Mouse (Mus musculus) testis, postnatal 10 days (tissue): ENCODE data around the gene Tbck.
A peak's percentile ranks its signal among the peaks of the same experiment; 100 is the strongest.

Source experiments
- DNase-seq: peaks from one replicate; pipeline ENCODE4 v3.0.0; 2021; ENCODE audit warnings: low spot score

Tbck gene

DNA sequence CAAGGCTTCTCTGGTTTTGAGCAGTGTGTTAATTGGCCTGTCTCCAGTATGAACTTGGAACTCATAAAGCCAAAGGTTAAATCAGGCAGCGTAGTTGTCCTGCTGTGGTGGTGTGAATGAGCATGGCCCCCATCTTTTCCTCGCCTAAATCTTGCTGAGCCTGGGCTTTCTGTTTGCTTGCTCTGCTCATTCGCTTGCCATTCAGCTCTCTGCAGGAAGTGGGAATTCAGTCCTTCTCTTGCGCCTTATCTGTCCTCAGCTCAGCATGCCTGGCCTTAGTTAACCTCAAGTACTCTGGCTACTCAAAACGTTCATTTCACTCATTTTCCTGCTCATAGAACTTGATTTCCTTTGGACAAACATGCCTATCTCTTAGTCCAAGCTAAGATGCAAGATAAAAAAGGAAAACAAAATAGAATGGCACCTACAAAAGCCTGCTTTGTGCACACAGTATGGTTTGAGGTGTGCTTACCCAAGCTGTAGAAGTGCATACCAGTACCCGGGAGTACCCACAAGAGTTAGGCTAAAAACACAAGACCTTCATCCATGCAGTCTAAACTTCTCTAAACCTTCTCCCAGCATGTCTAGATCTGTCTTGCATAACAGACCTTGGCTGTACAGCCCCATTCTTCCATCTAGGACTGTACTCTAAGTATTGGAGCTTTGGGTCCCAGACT lies 151.3 kb downstream of the Tbck start:
- DNase-seq, result no peak

DNA sequence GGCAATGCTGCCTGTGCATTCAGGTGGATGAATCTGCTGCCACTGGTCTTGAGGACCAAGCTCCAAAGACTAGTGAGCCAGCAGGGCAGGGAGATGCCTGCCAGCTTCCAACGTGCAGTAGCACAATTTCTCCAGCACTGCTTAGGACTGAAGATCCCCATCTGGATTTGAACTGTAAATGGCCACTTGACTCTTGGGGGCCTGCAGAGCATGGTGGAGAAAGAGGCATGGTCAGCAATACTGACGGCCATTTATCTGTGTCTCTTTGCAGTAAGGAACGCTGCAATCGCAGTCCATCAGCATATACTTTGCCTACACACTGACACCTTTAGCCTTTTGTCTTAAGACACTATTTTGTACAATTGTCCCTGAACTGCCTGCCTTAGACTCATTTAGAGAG lies 153.2 kb downstream of the Tbck start:
- DNase-seq, result no peak

DNA sequence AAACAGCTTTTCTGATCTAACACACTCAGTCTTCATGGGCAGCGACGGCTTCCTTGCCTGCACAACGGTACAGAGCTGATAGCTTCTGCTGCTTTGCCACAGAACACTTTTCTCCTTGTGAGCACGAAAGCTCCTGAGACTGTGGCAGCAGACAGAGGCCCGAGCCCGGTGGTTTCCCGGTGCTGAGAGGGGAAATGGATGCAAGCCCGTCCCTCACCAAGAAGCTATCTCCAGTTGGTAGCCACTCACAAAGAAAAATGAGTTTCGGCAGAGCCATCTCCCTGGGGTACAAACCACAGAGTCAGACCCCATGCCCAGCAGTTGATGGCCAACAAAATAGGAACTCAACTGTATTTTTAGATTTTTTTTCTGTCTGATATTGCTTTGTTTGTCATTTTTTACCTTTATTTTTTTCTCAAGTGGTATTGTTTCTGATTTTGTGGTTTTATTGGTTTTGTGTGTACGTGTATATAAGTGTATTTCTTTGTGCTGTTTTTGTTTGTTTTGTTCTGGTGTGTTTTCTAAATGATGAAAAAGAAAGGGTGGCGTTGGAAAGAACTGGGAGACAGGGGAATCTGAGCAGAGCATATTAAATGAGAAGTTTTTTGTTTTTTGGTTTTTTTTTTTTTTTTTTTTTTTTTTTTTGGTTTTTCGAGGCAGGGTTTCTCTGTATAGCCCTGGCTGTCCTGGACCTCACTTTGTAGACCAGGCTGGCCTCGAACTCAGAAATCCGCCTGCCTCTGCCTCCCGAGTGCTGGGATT lies 154.9 kb downstream of the Tbck start:
- DNase-seq, result no peak

DNA sequence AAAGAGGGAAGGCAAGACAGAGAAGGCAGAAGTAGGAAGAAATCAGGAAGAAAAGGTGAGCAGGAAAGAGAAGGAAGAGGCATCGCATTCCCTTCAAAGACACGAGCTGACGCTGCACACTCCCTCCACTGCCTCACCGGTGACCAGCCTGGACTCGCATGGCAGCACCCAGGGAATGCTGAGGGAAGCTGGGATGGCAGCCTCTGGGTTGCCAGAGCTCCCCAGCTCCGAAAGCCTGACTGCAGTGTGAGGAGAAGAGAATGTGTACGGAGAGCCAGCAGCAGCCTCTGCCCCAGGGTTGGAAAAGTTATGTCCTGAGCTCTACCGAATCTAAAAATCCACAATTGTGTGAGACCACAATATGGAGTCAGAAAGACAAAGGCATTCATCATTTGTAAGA lies 155.6 kb downstream of the Tbck start:
- no peak for DNase-seq

DNA sequence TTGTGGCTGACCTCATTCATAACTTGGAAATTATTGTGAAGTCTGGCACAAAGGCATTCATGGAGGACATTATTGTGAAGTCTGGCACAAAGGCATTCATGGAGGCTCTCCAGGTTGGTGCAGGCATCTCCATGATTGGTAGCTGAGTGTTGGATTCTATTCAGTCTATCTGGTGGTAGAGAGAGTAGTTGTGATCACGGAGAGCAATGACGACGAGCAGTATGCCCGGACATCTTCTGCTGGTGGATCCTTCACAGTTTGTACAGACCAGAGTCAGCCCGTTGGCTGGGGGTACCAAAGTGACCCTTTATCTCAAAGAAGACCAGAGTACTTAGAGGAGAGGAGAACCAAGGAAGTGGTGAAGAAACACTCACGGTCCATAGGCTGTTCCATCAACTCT lies 158.7 kb downstream of the Tbck start:
- no peak for DNase-seq

DNA sequence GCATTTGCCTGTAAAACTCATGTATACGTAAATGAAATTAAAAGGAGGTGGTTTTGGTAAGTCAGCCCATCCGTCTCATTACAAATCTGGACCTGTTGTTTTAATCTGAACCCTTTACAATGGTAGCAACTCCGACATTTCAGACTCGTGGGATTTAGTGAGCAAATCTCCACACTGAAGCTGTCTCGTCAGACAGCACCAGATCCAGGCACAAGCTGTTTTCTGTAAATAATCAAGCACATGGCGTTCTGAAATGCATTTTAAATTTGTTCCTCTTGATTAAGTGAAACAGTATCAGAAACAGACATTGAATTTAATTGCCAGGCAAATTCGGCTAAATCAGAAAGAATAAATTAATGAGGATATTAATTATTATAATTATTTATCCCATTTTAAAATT lies 165.7 kb downstream of the Tbck start:
- DNase-seq, result no peak

DNA sequence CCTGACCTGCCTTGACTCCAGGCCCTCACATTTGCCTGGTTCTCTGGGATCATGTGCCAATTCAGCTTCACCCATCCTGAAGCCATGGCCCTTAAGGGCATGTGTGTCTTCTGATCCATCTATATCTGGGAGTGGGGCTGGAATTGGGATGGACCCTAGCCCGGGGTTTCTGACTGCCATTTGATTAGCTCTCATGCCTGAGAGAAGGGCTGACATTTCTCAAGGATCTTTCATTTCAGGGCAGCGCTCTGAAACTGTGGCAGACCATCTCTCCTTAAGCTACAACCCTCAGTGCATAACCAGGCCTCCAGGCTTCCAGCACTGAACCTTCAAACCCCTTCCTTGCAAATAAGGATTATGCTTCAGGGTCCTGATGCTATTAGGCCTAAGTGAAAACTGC lies 166.5 kb downstream of the Tbck start:
- no peak for DNase-seq

DNA sequence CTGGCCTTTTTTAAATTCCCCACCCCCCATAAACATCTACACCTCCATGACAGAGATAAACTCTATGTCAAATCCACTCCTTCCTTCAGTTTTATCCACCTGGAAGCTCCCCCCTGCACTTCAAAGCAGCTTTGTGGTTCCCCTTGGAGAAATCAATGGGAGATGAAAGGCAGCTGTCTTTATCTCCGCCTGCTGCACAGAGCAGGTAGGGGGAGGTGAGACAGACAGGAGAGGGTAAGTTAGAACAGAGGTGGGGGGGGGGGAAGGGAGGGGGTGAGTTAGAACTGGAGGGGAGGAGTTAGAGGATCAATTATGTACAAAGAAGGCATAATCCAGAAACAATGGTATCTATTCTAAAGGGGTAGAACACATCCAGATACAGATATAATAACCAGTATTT lies 167.5 kb downstream of the Tbck start:
- no peak for DNase-seq

DNA sequence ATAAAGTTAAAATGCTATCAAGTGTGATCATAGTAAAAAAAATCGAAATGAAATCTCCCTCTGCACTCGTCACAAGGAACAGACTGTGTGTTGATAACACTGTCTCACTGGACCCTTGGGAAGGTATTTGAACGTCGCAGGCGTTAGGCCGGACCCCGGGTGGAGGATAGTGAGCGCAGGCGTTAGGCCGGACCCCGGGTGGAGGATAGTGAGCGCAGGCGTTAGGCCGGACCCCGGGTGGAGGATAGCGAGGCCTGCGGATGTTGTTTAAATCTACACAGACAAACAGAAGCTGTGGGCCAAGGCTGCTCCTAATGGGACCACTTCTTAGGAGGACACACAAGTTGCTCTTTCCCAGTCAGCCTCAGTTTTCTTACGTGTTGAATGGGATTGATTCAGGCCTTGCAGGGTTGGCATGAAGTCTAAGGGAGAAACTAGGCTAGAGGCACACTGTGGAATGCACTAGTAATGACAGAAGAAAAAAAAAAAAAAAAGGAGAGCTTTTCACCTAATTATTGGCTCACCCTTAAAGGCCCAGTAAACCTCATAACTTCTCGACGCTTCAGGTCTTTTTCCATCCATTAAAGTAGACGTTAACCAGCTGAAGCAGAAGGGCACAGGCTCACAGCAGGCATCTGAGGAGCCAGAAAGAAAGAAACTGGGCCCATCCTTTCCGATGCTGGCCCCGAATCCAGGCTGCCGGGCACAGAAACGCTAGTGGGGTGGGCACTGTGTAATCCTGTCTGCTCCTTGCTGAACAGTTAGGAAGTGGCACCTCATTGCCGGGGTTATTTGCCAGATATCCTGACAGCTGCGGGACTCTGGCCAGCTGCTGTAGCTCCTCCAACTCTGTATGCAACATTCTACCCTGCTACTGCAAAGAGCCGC lies 168.1 kb downstream of the Tbck start:
- DNase-seq, result no peak

DNA sequence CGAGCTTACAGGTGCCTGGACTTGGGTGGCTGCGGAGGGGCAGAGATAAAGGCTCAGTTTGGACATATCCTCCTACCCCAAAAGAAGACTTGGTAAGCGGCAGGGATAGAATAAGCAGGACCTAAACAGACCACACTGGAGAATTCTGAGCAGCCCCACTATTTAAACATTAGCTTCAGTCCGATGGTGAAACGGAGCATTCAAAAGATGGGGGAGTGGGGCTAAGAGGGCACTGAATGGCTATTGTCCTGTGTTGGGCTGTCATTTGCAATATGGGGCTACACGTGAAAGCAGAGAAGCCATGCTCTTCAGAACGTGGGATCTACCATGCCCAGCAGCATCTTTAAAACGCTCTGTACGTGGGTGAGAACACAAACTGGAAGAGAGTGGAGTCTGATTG lies 170.3 kb downstream of the Tbck start:
- DNase-seq, result no peak

DNA sequence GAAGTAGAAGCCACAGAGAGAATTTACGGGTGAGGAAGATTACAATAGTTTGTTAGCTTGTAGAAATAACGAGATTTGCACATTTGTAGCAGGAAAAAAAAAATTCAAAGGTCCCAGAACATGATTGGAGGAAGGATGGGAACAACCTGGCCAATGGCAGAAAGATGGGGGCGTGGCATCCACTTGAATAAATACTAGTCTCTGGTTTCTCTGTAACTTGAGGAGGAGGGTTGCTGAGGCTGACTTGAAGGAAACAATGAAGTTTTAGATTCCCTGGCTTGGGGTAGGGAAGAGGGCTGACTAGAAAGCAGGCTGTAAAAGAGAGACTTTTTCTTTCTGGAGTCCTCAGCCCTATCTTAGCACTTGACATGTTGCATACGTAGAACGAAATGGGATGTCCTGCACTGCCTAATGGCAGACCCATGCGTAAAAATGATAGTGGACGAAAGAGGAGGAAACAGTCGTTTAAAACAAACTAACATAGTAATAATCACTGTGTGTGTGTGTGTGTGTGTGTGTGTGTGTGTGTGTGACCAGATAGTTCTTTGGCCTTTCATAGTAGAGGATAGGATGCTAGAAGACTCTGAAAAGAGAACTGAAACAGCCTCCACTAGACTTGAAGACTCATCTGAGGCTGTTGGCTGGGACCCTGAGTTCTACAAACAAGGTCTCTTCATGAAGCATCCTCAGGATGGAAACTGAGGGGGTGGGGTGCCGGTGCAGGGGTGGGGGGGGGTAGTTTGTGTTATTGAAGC lies 171.7 kb downstream of the Tbck start:
- no peak for DNase-seq

DNA sequence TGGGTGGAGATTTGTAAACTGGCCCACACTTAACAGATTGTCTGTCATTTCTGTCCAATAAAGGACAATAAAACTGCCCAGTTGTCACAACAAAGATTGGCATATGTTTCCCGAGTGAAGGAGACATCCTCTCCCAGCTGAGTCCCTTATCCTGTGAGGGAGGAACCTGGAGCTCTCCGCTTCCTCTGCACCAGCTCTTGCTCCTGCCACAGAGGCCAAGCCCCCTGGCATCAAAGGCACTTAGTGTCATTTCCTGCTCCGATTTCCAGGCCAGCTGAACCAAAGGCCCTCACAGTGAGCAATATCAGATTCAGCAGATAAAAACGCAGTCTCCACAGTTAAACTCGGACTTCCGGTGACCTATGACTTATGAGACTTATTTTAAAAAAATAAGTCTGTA lies 172.7 kb downstream of the Tbck start:
- no peak for DNase-seq

DNA sequence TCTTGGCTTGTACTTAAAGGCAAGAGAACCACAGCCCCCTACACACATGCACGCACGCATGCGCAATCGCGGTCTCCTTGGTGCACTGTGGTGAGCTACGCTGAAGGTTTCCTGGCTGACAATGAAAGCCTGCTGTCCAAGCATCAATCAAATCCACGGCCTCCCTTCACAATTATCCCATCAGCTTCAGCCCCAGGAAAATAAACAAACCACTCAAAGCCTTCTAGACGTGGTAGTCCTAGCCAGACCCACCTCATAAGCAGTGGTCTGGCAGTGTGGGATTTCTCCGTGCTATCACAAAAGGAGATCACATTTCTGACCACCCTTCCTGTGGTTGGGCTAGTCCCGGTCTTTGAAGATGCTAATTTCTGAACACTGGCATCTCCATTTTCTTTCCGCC lies 174.9 kb downstream of the Tbck start:
- DNase-seq, result no peak

DNA sequence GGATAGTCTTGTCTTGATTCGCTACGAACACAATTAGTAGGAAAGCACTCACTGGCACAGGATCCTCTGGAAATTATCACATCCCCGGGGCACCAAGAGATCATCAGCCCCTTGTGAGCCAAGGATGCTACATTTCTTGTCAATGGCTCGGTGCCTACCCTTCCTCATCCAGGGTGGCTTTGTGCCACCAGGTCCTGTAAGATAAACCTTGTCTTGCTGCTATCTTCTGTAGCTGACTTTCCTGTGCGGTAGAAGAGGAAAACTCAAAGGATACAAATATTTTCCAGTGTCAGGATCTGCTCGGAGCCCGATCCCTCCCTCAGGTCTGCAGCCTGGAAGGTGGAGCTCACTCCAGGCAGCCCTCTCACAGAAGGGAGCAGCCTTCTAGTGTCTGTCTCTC lies 175.6 kb downstream of the Tbck start:
- DNase-seq, result no peak

DNA sequence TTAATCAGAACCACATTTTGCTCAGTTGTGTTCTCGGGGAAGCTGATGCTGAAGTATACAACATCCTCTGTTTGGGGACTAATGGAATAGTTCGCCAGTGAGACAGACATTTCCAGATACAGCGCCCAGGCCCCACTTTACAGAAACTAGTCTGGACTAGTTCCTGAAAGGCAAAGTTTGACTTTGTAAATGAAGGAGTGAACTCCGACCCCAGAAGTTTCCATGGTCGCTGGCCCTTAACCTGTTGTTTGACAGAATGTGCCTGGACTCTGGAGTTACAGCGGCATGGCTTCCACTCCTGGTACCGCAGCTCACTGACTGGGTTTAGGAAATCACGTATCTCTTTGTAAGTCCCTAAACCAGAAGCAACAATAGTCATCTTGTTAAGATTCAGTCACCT lies 176.9 kb downstream of the Tbck start:
- no peak for DNase-seq

DNA sequence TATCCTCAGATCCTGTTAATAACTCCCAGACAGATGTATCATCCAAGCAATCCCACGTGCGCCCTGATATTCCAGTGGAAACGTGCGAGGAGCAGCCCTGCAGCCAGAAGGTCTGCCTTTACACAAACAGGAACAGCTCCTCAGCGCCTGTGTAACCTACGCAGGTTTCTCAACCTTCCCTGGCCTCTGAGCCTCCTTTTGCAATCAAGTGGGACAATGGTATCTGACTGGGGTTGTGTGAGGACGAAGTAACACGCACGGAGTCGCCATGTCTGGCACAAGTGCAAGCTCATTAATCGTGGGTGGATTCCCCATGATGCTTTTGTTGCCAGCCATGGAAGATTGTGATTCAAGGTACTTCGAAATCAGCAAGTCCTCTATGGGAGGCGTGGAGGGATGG lies 179.9 kb downstream of the Tbck start:
- DNase-seq, result no peak

DNA sequence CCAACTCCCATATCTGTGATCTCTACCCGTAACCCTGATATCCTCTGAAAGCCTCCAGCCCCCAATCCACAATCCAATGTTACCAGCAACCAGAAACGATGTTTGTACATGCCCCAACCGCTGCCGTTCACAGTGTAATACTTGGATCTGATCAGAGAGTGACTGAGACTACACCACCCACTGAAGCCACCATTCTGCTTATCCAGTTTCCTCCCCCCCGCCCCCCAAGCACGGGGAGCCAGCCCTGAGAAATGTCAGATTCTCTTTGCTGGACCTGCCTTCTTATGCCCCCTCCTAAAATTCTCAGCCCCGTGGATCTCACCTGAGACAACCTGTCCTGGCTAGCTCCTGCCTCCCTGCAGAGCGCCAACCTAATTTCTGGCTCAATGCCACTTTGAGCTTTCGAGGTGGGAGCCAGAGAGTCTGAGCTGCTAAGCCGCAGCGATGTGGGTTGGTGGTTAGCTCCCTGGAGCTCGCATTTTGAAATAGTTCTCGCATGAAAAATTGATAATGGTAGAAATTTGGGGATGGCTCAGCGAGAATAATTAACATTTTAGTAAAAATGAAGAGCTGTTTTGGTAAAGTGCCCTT lies 180.5 kb downstream of the Tbck start:
- DNase-seq, result no peak

DNA sequence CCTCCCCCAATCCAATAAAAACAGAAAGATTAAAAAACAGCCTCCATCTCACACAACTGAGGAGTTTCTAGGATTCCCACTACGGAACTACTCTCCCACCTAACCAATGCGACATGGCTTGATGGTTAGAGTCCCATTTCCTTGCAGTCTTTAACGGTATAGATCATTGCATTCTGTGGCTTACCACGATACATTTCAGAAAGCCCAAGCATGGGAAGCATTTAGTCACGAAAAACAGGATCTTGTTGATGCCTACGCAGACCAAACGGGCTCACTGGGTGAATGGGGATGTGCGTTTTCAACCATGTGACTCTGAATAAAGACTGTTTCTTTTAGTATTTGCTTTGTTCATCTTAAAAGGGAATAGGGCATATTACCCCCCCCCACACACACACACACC lies 181.0 kb downstream of the Tbck start:
- no peak for DNase-seq

DNA sequence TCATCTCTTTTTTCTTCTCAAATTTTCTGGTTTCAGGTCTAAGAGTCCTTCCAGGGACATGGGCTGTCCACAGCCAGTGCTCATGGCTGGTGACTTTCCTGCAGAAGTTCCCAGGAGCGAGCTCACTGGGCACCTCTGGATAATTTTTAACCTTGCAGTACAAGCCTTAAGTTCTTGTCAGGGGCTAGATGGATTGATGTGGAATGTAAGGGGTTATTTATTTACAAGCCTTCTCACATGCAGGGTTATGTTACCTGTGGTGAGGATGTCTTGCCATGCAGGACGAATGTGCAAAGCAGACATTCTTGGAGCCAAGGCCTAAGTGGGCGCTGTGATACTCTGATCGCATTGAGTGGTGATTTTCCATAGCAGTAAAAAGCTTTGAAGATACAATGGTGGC lies 181.7 kb downstream of the Tbck start:
- no peak for DNase-seq

DNA sequence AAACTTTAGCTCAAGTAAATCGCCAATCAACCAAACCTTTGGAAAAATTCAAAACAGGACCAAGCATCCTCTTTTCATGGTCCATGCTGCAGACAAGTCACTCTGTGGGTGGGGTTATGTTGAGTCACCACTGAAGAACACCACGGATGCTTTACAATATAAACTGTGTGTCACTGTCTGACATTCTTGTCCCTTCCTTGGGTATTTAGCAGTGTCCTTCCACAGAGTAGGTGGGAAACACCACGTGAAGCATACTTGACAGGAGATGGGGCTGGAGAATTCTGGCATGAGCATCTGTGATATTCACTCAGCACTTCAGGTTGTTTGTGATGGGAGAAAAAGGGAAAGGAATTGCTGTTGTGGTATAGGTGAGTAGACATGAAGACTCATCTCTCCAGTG lies 183.0 kb downstream of the Tbck start:
- DNase-seq, result no peak

DNA sequence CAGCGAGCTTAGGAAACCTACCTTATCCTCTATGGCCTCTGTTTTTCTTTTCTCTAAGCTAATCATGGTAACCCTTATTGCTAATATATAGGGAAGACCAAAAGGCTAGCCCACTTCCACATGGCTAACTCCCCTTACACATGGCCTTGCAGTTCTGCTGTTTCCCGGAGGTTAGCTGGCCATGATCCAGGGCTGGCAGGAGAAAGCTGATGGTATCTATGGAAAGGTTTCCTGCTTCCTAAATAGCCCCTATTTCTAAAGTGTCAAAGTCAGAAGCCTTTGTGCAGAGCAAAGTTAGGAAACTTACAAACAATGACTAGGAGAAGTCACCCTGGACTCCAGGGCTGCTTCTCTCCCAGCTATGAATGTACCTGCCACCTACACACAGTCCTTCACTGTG lies 184.9 kb downstream of the Tbck start:
- peak; percentile 52 for DNase-seq

DNA sequence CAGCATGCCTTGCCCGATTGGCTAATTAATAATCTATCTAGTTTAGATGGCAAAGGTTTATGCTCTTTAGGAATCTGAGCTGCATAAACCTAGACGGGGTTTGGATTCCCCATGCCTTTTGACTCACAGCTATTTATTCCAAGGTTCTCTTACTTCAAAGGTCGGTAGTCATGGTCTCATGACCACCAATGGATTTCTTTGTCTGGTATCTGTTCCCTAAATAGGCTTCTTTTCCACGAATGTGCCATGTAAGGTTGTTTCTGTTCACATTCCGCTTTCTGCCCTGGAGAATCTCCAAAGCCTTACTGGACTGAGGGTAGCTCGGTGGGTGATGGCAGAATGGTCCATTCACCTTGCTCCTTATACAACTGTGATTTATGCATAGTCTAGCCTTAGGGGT lies 186.1 kb downstream of the Tbck start:
- no peak for DNase-seq
